Mouse (Mus musculus) urinary bladder, postnatal 14 days (tissue): ENCODE results near the gene Rbfox2.
"Not testable (repeated sequence)": the region's sequence is repeated elsewhere in the genome, so short reads cannot be mapped to it uniquely, and the experiment has no call there.

Experiments used
- DNase-seq: peaks from one replicate; pipeline ENCODE4 v3.0.0; 2021; ENCODE audit warnings: low spot score

Gene Rbfox2

DNA sequence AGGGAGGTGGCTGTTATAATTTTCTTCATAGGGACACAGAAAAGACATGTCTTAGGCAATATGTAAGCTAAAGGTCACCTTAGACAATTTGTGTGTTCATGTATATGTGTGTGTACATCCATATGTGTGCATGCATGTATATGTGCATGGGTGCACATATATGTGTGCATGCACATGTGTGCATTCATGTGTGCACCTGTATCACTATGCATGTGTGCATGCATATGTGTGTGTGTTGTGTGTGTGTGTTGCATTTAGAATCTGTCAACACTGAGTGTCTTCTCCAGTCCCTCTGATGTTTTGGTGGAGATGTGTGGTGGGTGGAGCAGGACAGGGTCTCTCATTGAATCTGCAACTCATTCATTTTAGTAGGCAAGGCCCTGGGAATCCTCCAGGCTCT is 244.1 kb downstream of the Rbfox2 start:
- no peak for DNase-seq

DNA sequence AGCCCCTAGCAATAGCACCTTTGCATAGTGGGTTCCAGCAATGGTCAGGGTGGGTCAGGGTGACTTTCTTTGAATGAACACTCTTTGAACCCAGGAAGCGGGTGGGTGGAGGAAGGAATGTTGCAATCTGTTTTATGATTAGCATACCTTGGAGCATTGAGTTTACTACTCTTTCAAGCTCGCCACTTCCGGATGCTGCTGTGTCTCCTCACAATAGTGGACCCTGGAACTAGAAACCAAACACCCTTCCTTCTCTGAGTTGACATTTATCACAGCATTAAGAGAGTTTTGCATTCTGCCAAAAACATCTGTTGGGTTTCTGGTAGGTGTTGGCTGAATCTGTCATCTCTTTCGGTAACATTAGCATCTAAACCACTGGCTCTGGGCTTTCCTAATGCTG is 247.4 kb downstream of the Rbfox2 start:
- DNase-seq = not testable (repeated sequence)

DNA sequence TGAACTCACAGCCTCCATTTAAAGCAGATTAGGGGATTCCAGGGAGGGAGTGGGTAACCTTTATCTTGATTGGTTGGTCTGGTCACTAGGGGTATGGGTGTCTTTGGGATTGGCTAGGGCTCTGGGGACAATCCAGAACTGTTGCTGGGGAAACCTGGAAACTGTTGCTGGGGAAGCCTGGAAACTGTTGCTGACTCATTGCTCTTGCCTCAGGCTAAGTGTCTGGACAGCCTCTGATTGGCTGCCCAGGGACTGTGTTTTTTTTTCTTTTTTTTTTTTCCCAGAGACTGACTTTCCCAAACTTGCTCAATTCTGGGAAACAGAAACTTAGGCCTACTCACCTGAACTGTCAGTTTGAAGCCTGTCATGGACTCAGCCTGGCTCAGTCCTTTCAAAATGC is 248.2 kb downstream of the Rbfox2 start:
- DNase-seq = no peak

DNA sequence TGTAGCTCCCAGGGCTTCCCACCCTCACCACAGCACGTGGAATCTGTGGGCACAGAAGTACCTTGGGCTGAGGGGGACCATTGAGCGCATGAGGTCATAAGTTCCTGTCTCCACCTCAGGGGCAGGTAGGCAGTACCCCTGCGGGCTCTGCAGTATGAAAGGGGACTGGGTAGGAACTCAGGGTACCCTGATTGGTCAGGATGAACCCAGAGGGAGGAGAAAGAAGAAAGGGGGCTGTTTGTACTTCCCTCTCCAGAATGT is 250.1 kb downstream of the Rbfox2 start:
- no peak for DNase-seq

DNA sequence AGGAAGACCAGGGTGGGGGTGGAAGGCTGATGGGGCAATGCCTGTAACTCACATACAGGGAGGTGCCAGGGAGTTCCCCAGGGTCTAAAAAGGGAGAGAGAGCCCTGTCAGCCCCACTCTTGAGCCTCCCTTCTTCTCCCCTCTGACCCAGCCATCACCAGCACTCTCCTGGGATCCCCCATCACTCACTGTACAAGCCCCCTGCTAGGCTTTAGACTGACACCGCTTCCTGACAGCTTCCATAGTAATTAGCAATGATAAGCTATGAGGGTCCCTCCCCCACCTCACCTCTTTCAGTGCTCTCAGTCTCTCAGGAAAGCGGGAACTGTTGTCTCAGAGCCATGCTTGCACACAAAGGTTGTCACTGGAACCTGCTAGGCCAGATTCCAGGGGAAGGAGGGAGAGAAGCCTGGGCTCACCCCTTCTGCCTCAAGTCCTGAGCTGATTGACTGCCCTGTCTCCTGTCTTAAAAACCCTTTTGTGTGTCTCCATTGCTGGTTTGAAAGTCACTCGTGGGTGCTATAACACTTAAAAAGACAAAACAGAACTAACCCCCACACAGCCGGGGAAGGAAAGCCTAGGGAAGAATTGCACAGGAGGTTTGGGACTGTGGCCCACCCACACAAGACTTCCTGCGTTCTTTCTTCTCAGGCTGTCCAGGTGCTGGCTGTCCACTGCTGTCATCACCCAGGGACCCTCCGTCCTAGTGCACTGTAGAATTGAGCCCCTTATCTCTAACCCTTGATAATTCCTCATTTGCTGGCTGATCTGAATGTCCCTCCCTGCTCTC is 250.6 kb downstream of the Rbfox2 start:
- peak; percentile 57 for DNase-seq

DNA sequence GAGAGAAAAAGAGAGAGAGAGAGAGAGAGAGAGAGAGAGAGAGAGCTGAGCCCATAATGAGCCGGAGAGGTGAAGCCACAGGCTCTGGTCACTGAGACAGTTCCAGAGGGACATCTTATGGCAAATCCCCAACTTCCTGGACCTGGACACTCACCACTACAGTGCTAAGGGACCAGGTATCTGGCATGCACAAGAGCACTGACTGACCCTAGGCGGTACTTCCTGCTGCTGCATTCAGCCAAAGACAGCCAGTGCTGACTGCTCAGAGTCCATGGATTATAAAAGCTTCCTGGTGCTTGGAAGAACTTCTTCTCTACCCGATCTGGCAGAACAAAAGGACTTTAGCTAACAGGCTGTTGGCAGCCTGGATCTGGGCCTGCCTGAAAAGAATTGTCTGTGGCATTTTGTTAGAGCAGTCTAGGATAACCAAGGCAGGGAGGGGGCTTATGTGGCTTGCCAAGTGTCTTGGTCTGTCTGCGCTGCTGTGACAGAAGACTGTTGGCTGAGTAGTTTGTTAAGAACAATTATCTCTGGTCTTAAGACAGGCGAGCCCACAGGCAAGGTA is 252.1 kb downstream of the Rbfox2 start:
- DNase-seq = no peak

DNA sequence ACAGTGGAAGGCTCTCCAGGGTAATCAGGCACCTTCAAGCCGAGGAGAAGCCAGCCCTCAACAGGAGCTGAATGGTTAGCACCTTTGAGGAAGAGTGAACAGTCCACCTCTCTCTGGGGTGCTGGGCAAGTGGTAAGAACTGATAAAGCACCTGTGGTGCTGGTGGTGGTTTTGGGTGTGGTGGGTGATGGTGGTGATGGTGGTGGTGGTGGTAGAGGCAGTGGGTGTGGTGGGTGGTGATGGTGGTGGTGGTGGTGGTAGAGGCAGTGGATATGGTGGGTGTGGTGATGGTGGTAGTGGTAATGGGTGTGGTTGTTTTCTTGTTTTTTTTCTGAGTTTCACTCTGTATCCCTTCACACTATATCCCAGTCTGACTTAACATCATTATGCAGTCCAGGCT is 253.8 kb downstream of the Rbfox2 start:
- DNase-seq = no peak

DNA sequence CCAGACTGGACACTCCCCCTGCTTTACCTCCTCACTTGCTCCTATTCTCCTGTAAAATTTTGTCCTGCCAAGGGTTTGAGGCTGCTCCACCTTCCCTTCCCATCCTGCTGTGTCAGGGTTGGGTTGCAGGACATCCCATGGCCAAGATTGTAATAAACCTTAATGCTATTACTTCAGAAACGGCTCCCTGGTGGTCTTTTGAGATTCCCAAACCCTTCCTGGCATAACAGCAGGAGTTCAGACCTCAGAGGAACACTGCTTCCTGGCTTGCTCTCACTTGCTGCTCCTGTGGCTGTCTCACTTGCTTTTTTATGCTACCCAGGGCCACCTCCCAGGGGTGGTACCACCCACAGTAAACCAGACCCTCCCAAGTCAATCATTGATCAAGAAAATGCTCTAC is 254.6 kb downstream of the Rbfox2 start:
- no peak for DNase-seq

DNA sequence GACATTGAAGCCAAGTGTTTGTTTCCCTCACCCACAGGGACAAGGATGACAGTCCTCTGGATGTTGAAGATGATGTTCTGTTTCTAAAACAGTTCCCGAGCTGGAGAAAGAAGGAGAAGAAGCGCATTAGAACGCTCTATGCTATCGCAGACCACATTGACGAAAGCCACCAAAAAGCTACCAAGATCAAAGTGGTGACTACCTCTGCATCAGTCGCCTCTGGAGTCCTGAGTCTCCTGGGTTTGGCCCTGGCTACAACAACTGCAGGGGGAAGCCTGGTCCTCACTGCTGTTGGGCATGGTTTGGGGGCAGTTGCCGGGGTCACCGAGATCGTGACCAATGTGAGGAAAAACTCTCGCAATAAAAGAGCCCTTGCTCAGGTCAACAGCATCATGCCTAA is 256.2 kb downstream of the Rbfox2 start, which contains the start of gene Mb:
Gene Mb, minus strand, starts transcription at position 101 of the 400 bp plus-strand sequence.
- DNase-seq = no peak

DNA sequence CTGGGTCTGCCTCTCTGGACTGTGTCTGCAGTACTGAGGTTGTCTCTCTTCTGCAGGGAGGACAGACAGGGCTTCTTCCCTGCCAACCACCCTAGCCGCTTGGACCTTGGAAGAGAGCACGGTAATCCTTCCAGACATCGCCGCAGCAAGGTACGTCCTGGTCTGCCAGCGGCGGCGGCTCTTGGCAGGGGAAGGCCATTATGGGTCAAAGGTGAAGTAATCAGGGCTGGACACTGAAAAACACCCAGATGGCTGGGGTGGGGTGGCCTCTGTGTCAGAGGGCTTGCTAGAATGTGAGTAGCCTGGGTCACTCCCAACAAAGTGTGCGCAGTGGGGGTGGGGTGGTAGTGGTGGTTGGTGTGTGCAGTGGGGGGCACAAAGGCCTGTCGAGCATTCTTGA is 261.2 kb downstream of the Rbfox2 start:
- DNase-seq = no peak

DNA sequence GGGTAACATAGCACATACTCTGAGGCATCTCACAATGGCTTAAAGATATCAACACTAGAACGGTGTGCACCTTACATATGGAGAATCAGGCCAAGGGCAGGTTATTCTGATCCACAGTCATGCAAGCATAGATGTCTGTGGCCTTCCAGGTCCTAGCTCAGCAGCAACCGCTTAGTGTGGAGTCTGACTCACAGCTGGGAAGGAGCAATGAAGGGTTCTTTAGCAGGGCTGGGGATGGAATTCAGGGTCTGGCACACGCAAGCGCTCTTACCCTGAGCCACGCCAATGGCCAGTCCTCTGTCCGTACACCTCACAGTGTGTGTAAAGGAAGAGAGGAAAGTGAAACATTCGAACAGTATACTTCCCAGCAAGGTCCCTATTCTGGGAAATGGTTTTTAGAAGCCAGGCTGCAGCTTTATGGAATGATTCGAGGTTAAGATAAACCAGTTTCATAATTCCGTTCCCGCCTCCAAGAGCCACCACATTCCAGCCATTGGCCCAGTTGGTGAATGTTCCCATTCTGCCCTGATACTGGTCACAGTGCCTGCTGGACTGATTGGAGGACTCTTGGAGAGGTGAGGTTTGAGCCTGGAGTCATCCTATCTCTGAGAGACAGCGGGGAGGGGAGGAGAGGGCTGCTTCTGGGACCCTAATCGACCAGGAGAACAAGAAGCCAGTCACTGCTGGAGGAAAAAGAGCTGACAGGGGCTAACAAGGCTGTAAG is 262.0 kb downstream of the Rbfox2 start, which contains the start of gene Apol6:
Gene Apol6, plus strand, starts transcription at position 133 of the 724 bp plus-strand sequence.
- DNase-seq = no peak

DNA sequence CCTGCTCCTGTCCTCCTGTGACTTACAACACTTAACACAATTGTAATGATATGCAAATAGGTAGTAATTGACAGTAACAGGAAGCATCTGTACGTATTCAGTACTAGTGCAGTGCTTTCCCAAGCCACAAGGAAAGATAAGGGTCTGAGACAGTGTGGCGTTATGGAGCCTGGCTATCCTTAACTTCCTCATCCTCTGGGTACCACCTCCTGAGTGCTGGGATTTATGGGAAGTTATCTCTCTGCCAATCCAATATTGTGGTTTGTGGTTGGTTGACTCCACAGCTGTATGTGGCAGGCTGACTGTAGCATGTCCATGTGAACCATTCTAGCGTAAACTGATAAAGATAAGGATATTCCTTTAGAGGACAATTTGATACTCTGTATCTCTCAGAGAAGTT is 266.0 kb downstream of the Rbfox2 start:
- DNase-seq = no peak

DNA sequence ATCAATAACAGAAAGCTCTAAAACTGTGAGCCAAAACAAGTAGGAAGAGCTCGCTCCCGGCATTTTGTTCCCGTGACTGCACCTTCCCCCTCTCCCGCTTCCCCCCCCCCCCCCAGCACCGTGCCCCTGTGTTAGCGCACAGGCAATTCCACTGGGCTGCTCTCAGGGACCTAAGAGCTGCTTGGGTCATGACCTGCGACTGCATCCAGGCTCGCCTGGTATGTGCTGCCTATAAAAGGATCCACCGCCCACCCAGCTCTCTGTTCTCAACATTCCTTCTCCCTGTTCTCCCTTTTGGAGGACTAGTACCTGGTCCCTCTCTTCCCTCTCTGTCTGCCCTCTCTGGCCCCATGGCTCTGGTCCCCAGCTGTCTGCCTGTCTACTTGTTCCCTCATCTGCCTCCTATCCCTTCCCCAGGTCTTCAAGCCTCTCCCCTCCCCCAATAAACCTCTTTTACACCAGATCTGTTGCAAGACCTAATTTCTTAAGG is 267.5 kb downstream of the Rbfox2 start:
- DNase-seq = no peak

DNA sequence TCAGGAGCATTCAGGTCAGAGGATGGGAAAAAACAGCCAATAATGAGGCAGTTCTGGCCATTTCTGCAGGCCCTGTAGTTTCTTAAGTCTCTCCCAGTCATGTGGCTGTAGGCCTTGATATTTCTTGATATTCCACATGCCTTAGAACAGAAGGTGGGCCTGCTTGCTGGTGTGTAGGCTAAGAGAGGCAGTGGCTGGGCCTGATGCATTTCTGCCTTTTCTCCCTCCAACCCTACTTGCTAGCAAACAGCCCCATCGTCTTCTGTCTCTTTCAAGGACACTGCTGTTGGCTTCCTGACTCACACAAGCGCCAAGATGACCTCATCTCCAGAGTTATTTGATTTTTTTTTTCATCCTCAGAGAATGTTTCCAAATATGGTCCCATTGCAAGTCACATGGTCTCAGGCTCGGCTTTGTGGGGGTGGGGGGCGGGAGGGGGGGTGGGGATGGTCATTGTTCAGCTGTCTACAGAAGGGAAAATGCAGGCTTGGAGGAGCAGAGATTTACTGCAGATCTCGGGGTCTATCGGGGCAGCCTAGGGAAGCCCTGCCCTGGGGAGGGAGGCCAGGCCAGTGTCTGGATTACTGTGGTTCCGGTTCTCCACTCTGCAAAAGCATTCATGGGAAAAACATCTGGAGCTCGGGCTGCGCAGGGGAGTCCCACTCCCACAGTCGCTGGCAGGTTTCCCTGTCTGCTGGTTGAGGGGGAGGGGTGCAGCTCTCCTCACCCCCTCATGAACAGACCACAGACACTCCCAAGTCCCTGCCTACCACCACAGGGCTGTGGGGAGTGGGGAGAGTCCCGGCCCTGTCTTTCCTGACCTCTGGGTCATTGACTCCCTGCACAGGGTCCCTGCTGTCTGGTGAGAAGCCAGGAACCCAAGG is 269.3 kb downstream of the Rbfox2 start:
- peak; percentile 66 for DNase-seq

DNA sequence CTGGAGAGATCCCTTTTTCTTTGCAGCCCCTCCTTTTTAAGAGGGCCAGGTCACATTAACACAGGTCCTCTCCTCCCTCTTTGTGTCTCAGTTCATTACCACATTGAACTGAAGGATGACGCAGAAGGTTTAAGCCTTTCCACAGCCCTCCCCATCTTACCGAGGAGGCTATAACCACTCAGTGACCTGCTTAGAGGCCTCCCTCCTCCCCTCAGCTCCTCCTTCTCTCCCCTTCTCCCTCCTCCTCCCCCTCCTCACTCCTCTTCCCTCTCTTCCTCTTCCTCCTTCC is 269.9 kb downstream of the Rbfox2 start:
- no peak for DNase-seq

DNA sequence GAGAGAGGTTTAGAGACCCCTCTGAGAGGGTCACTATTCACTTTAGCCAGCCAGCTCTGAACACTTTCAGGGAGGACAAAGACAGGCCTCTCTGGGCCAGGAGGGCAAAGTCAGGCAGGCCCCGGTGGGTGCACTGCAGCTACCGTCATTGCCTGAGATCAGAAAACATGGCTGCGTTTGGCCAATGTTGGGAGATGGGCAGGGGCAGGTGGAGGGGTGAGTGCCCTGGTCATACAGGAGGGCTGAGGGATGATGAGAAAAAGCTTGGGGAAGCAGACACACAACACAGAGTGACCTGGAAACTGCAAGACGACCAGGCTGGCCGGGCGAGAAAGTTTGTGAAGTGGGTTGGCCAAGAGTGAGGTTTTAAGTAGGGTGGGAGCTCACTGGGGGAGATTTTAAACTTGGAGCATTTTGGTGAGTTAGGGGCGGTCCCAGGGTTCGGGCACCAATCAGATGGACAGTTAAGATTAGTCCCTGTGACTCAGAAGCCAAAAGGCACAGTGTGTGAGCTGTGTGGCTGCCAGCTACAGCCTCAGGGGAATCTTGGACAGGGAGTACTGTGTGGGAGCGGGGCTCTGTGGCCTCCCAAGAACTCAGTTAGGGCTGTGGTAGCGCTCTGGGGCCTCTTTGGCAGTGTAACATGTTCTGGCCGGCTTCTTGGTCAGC is 270.4 kb downstream of the Rbfox2 start:
- peak; percentile 81 for DNase-seq

DNA sequence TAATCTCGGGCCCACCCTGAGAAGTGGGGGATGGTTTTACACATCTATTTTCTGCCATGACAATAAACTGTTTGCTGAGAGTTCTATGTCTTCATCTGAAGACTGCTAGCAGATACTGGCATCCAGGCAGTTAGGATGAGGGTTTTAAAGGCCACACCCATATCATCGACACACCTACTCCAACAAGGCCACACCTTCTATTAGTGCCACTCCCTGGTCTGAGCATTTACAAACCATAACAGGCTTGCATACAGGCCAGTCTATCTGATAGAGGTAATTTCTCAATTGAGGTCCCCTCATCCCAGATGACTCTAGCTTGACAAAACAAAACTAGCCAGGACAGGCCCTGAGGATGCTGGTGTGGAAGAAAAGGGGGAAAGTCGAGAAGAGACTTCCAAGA is 271.2 kb downstream of the Rbfox2 start:
- no peak for DNase-seq

DNA sequence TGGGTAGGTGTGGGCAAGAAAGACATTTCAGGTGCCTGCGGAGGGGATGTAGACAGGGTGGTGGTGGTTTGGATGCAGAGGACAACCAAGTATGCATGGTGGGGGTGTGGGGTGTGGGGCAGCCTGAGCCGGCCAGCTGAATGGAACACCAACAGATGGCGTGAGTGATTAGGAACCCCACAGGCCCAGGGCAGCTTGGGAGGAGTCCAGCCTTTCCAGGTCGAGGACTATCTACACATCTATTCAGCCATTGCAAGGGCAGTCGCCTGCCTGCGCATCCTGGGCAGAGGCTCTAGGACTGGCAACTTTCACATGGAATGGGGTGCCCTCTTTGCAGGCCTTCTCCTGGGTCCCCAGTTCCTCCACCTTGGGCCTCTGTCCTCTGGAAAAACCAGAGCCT is 272.3 kb downstream of the Rbfox2 start:
- DNase-seq = no peak

DNA sequence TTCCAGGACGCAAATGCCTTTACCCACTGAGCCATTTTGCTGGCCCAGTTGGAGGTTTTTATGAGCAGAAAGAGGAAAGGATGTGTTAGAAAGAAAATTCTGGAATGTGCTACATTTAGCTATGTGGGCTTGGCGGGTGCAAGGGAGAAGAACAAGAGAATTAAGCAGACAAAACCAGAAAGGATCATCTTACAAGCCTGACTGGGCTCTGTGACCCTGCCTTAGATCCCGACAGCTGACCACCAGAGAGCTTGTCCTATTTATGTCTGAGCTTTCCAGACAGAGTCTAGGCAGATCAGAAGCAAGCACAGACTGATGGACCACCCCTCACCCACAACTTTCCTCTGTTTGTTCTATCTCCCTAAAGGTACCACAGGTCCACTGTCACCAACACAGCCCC is 275.5 kb downstream of the Rbfox2 start:
- DNase-seq = no peak

DNA sequence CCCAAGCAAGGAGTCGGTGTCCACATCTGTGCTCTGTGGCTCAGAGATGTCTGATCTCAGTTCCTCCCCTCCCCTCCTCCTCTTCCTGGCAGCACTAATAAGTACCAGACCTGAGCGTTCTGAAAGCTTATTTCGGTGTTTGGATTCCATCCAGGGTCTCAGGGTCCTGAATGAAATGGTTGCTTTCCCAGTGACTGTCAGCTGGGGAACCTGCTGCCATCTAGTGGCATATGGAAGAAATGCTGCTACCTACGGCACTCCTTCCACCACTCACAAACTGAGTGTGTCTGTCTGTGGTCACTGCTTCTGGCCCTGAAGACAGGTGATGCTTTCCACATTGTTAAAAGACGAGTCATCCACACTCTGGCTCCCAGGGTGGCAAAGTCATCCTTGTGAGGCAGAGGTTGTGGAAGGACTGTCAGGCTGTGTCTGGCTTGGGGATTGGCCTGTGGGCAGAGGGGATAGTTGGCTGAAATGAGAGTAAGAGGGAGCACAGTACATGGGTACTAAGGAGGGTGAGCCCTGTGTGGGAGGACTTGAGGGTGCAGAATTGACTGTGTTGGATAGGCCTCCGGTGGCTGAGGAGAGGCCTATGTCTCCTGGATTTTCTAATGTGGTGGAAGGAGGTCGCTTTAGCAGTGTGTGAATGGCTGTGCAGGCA is 277.3 kb downstream of the Rbfox2 start:
- DNase-seq = peak; percentile 54
